26 mouse cellular contexts compared by ENCODE assay signal in the genomic region with DNA sequence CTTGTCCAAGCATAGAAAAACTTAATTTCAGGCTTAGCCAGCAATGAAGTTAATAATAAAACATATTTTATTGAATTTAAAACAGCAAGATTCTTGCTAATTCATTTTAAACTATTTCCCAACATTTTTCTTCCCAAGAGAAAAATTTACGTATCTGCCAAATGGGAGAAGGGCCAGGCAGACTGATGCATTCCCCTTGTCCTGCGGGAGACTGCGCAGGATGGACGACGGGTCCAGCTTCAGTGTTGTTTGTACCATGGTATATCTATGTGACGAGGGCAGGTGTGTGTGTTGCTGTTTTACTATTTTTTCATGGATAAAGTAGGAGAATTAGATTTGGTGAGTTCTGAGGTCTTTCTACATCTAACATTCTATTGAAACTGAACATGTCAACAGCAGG.
DNase-seq lines count a peak whose midpoint lies in the region; ATAC-seq and TF ChIP-seq lines count a peak whose summit lies in the region.
"Had no signal": no experiment of that assay in that cellular context is flagged by ENCODE, and none has a peak within 500 bp of the region (broad histone marks: within the 10 kb centered on the region; RNA-seq: fewer than 3 reads in every experiment).

No protein-coding gene starts in this region.

- WGBS in heart, embryonic 12.5 days, result 83% methylated on average over 6 of the region's 6 CpGs
- WGBS in neural tube, embryonic 15.5 days, result 82% methylated on average over 6 of the region's 6 CpGs

- H3K4me3 ChIP-seq in heart, embryonic 12.5 days, result no peak overlapping the region
- H3K4me3 ChIP-seq in layer of hippocampus, adult 2 months, result no peak overlapping the region
- H3K4me3 ChIP-seq in neural tube, embryonic 15.5 days (replicated peaks), result no peak overlapping the region
- H3K4me3 ChIP-seq: forebrain, embryonic 13.5 days; hindbrain, embryonic 13.5 days; limb, embryonic 13.5 days; liver, embryonic 12.5 days; stomach, embryonic 15.5 days had no signal

- H3K4me1 ChIP-seq in heart, embryonic 12.5 days (replicated peaks), result no peaks in the 10 kb centered on the region
- H3K4me1 ChIP-seq in neural tube, embryonic 15.5 days, result peaks cover 10% of the 10 kb centered on the region
- H3K4me1 ChIP-seq: liver, embryonic 12.5 days; stomach, embryonic 15.5 days had no signal

- peak; percentile 68 to 71 for DNase-seq in cerebellum, postnatal 10 days
- no peak for DNase-seq in cerebellum, postnatal 25 days
- peak; percentile 87 for DNase-seq in heart, adult 11 months
- DNase-seq in layer of hippocampus, adult 2 months (ENCODE audit: low spot score in 2 of 2), result no peak
- no peak for DNase-seq in layer of hippocampus, postnatal 10 days (ENCODE audit: low spot score in 2 of 2)
- DNase-seq in skeletal muscle tissue, adult 2 months (ENCODE audit: low read depth, low spot score), result peak; percentile 16
- DNase-seq: adrenal gland, adult 2 months; cerebellum, adult 8-10 months; embryo, embryonic 11 days; kidney, adult 11 months; layer of hippocampus, postnatal 36 days; lung, adult 2 months; lung, postnatal 14 days; right cerebral cortex, adult 18-20 months; right cerebral cortex, postnatal 4 days; thymus, postnatal 25 days had no signal

- no peaks in the 10 kb centered on the region for H3K9me3 ChIP-seq in heart, embryonic 12.5 days (replicated peaks)
- H3K9me3 ChIP-seq in neural tube, embryonic 15.5 days (replicated peaks), result no peaks in the 10 kb centered on the region
- H3K9me3 ChIP-seq: forebrain, embryonic 13.5 days; hindbrain, embryonic 13.5 days; limb, embryonic 13.5 days; liver, embryonic 12.5 days; stomach, embryonic 15.5 days had no signal

- H3K27ac ChIP-seq in heart, embryonic 12.5 days (ENCODE audit: poor library complexity, severe bottlenecking), result no peak overlapping the region
- peak overlapping the region; percentile 71 for H3K27ac ChIP-seq in layer of hippocampus, adult 2 months
- no peak overlapping the region for H3K27ac ChIP-seq in neural tube, embryonic 15.5 days (replicated peaks)
- H3K27ac ChIP-seq: forebrain, embryonic 13.5 days; hindbrain, embryonic 13.5 days; kidney, postnatal 0 days; limb, embryonic 13.5 days; liver, embryonic 12.5 days; stomach, embryonic 15.5 days had no signal

- H3K36me3 ChIP-seq in heart, embryonic 12.5 days, result no peaks in the 10 kb centered on the region
- H3K36me3 ChIP-seq in neural tube, embryonic 15.5 days, result no peaks in the 10 kb centered on the region
- H3K36me3 ChIP-seq: hindbrain, embryonic 13.5 days; limb, embryonic 13.5 days; liver, embryonic 12.5 days; stomach, embryonic 15.5 days had no signal

- no peak overlapping the region for H3K4me2 ChIP-seq in heart, embryonic 12.5 days
- H3K4me2 ChIP-seq in neural tube, embryonic 15.5 days, result no peak overlapping the region
- H3K4me2 ChIP-seq: forebrain, embryonic 13.5 days; hindbrain, embryonic 13.5 days; limb, embryonic 13.5 days; liver, embryonic 12.5 days; midbrain, embryonic 11.5 days; stomach, embryonic 15.5 days had no signal

- H3K27me3 ChIP-seq in heart, embryonic 12.5 days (replicated peaks), result no peaks in the 10 kb centered on the region
- no peaks in the 10 kb centered on the region for H3K27me3 ChIP-seq in neural tube, embryonic 15.5 days (replicated peaks)
- H3K27me3 ChIP-seq: forebrain, embryonic 13.5 days; hindbrain, embryonic 13.5 days; limb, embryonic 13.5 days; liver, embryonic 12.5 days; Patski; stomach, embryonic 15.5 days had no signal

- no peak for TF ChIP-seq CTCF in layer of hippocampus, adult 2 months (conservative IDR thresholded peaks at IDR 0.05)

- ATAC-seq in heart, embryonic 12.5 days (ENCODE audit: insufficient number of reproducible peaks, low FRiP score), result no peak
- no peak for ATAC-seq in neural tube, embryonic 15.5 days (ENCODE audit: low FRiP score)
- ATAC-seq: forebrain, embryonic 13.5 days; liver, embryonic 12.5 days; Patski had no signal

- no peak overlapping the region for H3K9ac ChIP-seq in heart, embryonic 12.5 days
- H3K9ac ChIP-seq in neural tube, embryonic 15.5 days (replicated peaks), result no peak overlapping the region
- H3K9ac ChIP-seq: forebrain, embryonic 13.5 days; hindbrain, embryonic 13.5 days; limb, embryonic 13.5 days; liver, embryonic 12.5 days; stomach, embryonic 15.5 days had no signal

Comparison
In these comparisons a context has a peak if more than half of its experiments do, and no peak if none do; other contexts are left out.
1. DNase-seq: peak in cerebellum, postnatal 10 days (2 of 2), heart, adult 11 months (single experiment) and skeletal muscle tissue, adult 2 months (single experiment); none in cerebellum, postnatal 25 days (0 of 2), layer of hippocampus, adult 2 months (0 of 2) and layer of hippocampus, postnatal 10 days (0 of 2).